Mouse (Mus musculus): ENCODE results near the gene Cldn5. TPM values are rescaled to one million over a fixed set of nuclear protein-coding genes. Genes with fewer than 3 reads are reported as not detected.

The Cldn5 gene
- total RNA-seq, 2 experiments from 2014 or later: not detected

DNA sequence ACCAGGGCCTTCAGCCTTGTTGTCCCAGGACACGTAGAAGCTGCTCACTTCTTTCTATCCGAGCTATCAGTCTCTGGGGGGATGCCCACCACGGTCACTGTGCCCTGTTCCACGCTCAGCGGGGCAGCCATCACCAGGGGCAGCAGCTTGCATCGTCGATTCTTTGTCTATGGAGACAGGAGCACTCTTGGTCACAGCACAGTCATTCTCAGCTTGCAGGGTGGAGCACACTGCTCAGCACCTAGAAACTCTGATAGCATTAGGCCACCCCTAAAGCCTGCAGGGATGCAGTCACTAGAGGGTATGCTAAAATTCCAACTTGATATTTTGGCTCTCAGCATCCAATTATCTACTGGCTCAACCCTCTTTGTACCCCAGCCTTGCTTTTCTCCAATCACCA, 8.4 kb downstream of the Cldn5 start:
- ATAC-seq (replicated peaks; ENCODE audit: poor library complexity): peak; percentile 32

DNA sequence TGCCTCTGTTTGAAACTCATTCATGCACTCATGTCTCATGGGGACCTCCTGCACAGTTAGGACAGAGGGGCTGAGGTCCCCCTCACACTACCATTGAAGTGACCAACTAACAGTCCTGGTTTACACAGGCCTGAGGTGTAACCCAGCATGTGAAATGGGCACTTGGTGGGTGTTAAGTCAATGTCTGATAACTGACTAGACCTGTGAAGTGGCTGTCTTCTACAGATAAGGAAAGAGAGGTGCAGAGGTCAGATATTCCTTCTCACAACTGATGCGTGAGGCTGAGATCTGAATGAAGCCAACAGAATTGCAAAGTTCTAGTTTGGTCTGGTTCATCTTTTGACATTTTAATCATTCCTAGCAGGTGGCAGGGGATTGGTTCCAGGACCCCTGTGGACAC, 8.8 kb downstream of the Cldn5 start:
- peak; percentile 77 for ATAC-seq (replicated peaks; ENCODE audit: poor library complexity)

DNA sequence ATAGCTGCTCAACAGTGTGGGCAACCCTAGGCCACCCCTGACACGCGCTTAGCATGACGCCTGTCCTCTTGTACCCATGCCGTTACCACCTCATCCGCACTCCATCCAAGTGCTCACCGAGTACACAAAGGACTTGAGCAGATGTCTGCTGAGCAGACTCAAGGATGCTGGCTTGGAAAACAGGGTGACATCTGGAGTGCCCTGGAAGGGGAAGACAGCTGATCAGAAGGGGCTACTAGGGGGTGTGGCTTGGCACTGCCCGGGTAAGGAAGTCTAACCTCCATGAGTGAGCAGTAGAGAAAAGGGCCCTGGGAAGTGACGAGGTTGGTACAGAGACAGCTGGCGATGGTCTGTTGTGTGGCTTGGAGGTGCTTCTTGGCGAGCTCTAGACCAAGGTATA, 10.0 kb downstream of the Cldn5 start:
- no peak for ATAC-seq (replicated peaks; ENCODE audit: poor library complexity)

DNA sequence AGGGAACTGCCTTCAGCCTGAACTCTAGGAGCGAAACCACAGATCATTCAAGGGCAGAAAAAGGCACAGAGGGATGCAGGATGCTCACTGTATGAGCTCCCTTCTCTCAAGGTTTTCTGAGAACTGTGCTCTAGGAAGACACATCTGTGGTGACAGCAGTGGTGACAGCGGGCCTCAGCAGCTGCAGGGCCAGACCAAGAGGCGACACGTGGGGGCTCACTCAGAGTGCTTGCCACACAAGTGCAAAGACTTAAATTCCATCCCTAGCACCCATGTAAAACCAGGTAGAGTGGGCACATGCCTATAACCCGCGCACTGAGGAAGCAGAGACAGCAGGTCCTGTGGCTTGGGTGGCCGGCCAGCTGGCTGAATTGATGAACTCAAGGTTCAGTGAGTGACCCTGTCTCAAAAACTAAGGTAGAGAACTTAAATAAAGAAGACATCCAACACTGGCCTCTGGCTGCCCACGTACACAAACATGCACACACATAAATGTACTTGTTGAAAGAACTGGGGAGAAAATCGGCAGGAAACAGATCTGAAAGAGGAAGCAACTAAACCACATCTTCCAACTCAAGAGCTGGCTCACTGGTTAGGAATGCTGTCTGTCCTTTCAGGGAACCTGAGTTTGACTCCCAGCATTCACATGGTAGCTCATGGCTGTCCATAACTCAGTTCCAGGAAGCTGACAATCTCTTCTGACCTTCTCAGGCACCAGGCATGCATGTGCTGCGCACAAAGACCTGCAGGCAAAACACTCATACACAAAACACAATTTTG, 12.2 kb downstream of the Cldn5 start:
- peak; percentile 35; the same call in 1 of the 2 replicates for ATAC-seq (replicated peaks; ENCODE audit: poor library complexity)

DNA sequence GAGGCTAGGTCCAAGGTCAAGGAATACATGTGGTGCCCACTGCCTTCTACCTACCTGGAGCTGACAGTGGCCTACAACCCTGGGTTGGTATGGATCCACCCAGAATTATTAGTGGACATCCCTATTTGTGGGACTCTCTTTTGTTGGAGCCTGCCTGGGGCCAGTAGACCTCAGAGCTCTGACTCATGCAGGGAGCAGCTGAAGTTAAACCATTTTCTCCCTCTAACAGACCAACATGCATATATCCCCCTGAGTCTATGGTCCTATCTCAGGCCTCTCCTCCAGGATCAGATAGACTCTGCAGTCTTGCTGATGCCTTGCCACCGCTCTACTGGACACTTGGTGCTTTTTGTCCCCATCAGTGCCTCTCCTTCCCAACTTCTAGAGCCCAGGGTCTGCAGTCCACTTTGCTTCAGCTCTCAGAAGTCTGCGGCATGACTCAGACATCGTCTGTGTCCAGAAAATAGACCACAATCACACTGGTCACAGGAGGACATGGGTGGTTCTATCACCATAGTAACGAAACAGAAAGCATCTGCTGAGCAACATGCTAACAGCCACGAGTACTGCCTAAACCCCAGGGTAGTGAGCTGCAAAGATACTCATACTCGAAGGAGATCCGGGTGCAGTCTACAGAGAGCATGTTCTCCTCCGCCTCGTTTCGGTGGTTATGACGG, 18.7 kb downstream of the Cldn5 start:
- no peak for ATAC-seq (replicated peaks; ENCODE audit: poor library complexity)

DNA sequence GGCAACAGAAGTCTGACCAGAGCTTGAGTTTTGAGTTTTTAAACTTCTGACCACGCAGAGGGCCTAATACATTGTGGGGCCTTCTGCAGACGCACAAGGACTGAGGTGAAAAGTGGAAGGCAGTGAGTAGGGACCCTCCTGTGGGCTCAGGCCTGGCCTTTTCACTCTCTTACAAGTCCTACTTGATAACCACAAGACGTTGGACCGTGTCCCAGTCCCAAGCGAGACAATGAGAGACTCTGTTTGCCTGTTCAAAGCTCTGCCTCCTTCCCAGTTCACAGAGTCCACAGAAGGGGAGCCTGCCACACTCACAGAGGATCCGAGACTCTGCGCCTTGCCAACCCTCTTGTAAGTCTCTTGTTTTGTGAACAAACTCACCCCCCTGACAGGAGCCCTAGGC, 20.0 kb downstream of the Cldn5 start:
- ATAC-seq (replicated peaks; ENCODE audit: poor library complexity): no peak

DNA sequence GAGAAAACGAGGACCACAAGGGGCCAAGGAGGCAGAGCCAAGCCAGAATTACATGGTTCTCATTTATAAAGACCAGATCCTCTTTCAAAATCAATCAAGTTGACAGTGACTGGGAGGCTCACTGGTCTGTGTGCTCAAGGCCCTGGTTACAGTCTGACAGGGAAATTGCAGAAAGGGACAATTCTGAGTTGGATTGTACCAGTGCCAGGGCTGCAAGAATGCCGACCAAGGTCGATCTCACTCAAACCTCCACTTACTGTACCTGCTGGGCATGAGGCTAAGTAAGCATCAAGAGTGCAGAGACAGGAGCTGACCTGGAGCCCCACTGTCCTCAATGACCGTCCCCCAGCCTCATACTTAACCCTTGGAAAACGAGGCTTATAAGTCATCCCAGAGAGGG, 21.5 kb downstream of the Cldn5 start:
- no peak for ATAC-seq (replicated peaks; ENCODE audit: poor library complexity)

DNA sequence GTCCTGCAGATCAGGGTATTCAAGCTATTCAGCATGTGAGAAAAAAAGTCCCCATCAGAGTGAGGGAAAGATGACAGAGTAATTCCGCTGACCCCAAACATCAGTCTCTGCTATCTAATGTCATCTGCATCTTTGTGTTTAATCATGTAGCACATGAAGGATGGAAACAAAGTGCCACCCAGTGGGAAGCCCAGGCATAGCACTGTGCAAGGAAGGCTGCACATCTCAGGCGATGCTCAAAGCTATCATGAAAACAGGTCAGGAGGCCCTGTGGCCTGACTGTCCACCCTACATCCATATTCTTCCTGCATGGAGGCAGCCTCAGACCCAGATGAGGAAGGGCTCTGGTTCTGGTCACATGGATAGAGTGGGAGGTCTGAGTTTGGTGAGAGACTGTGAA, 22.2 kb downstream of the Cldn5 start:
- peak; percentile 73 for ATAC-seq (replicated peaks; ENCODE audit: poor library complexity)

DNA sequence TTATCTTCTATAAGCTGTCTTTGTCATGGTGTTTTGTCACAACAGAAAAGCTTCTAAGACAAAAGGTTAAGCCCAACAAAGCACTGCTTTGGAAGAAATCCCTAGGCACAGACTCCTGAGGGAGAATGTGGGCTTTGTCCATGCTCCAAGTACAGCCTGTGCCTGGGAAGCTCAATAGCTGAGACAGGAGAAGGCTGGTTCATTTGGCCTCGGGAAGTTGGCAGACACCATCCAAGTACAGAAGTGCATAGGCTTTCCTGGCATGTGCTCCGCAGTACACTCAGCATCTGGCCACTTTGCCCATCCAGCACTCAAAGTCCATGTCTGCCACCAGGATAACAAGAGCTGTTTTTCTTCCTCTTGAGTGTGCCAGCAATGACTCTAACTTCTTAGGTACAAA, 29.1 kb downstream of the Cldn5 start:
- no peak for ATAC-seq (replicated peaks; ENCODE audit: poor library complexity)

DNA sequence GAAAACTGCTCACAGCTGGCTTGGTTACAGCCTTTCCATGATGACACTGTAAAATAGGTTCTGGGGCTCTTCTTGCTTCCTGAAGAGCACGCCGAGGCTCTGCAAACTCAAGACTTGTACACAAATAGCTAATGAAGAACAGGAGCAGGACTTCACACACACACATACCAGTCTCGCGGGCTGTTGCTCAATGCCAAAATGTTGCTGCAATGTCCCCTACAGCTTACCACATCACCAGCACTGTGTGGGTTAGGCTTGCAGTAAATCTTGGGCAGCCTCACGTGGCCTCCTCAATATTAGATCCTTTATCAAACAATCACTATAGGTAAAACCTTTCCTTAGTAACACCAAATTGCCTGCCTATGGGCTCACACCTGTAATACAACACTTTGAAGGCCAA, 32.4 kb downstream of the Cldn5 start:
- peak; percentile 58 for ATAC-seq (replicated peaks; ENCODE audit: poor library complexity)

DNA sequence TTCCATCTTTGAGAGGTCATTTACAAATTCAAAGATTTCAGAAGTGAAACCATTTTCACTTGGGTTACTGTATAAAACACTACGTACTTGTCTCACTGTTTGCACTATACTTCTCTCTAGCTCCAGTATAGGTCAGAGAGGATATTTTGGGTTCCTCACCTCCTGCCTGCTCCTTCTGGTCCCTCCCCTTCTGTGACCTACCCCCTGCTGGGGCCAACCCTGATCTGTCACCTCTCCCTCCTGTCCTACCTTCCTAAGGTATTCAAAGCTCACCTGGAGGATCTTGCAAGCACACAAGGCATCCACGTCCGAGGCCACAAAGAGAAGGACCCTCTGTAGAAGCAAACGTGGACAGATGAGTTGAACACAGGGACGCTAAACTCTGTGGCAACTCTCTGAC, 34.4 kb downstream of the Cldn5 start:
- peak; percentile 30; the same call in 1 of the 2 replicates for ATAC-seq (replicated peaks; ENCODE audit: poor library complexity)

DNA sequence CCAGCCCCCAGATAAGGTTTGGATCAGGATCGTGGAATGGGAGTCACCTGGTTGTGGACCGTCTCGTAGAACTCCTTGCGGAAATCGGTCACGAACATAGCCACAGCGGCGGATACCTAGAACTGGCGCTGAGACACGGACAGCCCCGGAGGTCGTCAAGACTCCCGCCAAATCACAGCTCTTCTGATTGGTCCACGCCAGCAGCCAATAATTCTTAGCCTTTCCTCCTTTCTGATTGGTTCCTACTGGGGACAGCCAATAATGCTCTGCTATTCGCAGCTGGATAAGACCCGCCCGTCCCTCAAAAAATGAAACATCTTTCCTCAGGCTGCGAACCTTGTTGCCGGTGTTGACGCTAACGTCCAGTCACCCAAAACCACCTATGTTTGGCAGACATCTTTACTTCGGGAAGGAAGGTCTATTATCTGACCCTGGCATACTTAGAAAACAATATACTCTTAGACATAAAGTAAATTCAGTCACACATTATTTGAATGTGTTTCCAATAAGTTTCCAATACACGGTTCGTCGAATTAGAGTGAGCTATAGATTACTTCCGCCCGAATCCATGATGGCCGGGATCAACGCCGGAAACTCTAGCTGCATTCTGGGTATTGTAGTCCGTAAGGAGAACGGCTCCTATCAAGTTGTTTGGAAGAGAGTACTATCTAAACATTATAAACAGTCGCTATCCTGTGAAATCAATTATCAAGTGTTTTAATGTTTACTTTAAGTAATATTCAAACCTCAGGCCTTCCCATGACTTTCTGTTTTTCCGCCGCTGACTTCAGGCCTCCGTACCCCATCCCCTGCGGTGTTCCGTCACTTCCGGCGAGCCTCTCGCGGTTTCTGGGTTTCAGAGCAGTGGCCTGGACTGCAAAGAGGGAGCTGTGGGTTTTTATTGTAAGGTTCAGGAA, 35.1 kb downstream of the Cldn5 start, which contains the start of the genes Ufd1 and Cdc45:
Ufd1 (plus strand) TSS at position 312 of the 917 bp plus-strand sequence.
Cdc45 (minus strand) TSS at position 520 of the 917 bp plus-strand sequence.
- peak; percentile 82 for ATAC-seq (replicated peaks; ENCODE audit: poor library complexity)

DNA sequence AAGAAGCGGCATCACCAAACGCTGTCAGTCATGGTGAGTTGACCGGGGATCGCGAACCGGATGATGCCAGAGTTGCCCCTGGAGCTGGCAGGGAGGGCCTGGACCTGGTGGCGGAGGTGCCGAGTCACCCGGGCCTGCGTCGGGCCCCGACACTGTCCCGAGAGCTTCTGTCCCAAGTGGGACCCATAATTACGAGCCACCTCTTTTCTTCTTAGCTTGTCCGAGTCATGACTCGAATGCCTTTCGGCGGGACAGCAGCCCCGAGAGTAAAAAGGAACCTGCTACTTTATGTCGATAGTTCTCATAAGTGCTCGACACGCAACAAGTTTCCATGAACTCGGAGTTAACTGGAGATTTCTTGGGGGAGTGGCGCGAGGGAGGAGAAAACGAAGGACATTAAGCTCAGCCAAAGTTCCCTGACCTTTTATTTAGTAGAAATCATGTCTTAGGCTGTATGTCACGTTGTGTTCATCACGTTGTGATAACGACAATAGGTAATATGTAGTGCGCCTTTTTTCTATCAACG, 35.8 kb downstream of the Cldn5 start:
- ATAC-seq (replicated peaks; ENCODE audit: poor library complexity): no peak

DNA sequence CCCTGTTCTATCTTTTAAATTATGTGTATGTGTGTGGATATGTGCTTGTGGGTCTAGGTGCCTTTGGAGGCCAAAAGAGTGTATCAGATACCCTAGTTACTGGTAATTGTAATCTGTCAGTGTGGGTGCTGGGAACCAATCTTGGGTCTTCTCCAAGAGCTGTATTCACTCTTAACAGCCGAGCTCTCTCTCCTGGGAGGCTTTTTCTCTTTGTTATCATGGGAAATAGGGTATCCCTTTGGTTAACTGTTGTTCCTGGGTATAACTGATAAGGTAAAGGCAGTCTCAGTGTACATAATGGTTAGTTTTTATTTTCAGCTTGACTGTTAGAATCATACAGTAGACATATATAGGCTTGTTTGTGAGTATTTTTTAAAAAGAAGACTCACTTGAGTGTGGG, 45.7 kb downstream of the Cldn5 start:
- ATAC-seq (replicated peaks; ENCODE audit: poor library complexity): peak; percentile 95

DNA sequence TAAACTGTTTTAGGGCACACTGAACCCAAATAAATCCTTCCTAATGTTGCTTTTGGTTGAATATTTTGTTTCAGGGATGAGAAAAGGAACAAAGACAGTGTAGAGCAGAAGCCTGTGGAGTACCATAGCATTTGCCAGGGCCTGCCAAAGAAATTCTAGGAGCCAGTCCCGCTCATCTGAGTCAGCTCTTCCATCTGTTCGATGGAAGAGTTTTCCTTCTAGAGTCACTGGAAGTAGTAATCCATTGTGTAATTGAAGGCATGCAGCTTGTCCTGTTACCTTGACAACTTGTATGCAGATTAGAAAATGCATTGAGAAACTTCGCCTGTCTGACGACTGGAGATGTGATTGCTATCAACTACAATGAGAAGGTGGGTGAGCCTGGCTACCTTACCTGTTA, 46.3 kb downstream of the Cldn5 start:
- no peak for ATAC-seq (replicated peaks; ENCODE audit: poor library complexity)

Other genes with a start within 250 kb of the Cldn5 start
- not detected in 2 replicates for gene Tbx1, start 186.2 kb upstream of the Cldn5 start, total RNA-seq (2015)
- not detected in 2 replicates for gene Tbx1, start 186.2 kb upstream of the Cldn5 start, total RNA-seq (2017)
- gene Gp1bb, start 154.4 kb upstream of the Cldn5 start, total RNA-seq (2015): 0.76 TPM in 1 of 2 replicates, not detected in the other
- gene Gp1bb, start 154.4 kb upstream of the Cldn5 start, total RNA-seq (2017): 0.25 TPM in 1 of 2 replicates, not detected in the other
- 0.79 and 1.4 TPM in 2 replicates for gene Gm49601, start 150.4 kb upstream of the Cldn5 start, total RNA-seq (2015)
- 1.4 and 3.5 TPM in 2 replicates for gene Gm49601, start 150.4 kb upstream of the Cldn5 start, total RNA-seq (2017)
- gene Sept5, start 146.9 kb upstream of the Cldn5 start, total RNA-seq (2015): 7.0 and 9.1 TPM in 2 replicates
- 2.6 and 8.7 TPM in 2 replicates for gene Sept5, start 146.9 kb upstream of the Cldn5 start, total RNA-seq (2017)
- 54.3 and 60.0 TPM in 2 replicates for gene Ufd1, start 34.9 kb downstream of the Cldn5 start, total RNA-seq (2015)
- gene Ufd1, start 34.9 kb downstream of the Cldn5 start, total RNA-seq (2017): 72.6 and 83.2 TPM in 2 replicates
- gene Cdc45, start 35.1 kb downstream of the Cldn5 start, total RNA-seq (2015): 85.4 and 93.9 TPM in 2 replicates
- 110 and 121 TPM in 2 replicates for gene Cdc45, start 35.1 kb downstream of the Cldn5 start, total RNA-seq (2017)
- 23.1 and 27.0 TPM in 2 replicates for gene 2510002D24Rik, start 59.7 kb downstream of the Cldn5 start, total RNA-seq (2015)
- 23.2 and 36.1 TPM in 2 replicates for gene 2510002D24Rik, start 59.7 kb downstream of the Cldn5 start, total RNA-seq (2017)
- gene Gm28539, start 59.7 kb downstream of the Cldn5 start, total RNA-seq (2015): not detected in 2 replicates
- gene Gm28539, start 59.7 kb downstream of the Cldn5 start, total RNA-seq (2017): not detected in 2 replicates
- gene Mrpl40, start 100.0 kb downstream of the Cldn5 start, total RNA-seq (2015): 93.4 and 121 TPM in 2 replicates
- gene Mrpl40, start 100.0 kb downstream of the Cldn5 start, total RNA-seq (2017): 105 and 112 TPM in 2 replicates
- 44.2 and 47.4 TPM in 2 replicates for gene Hira, start 100.2 kb downstream of the Cldn5 start, total RNA-seq (2015)
- gene Hira, start 100.2 kb downstream of the Cldn5 start, total RNA-seq (2017): 55.6 and 70.6 TPM in 2 replicates